Mouse (Mus musculus) MEL (cell line): ENCODE data around the gene Gm10181.

Source experiments
- BHLHE40 ChIP-seq: IDR thresholded peaks from 2 replicates; pipeline ENCODE4 v1.6.1; 2012; ENCODE audit warnings: low read depth, mild to moderate bottlenecking, inconsistent platforms, low read length, improper control_type of control experiment, borderline replicate concordance
- CTCF ChIP-seq, 3 experiments: IDR thresholded peaks in 2 of 3; conservative IDR thresholded peaks in 1 of 3; 2 replicates each; pipeline ENCODE4 v1.5.1; 2011 to 2012; ENCODE audit warnings: low read length in 3 of 3, low read depth in 2 of 3, mild to moderate bottlenecking in 2 of 3, improper control_type of control experiment in 1 of 3, inconsistent platforms in 1 of 3, mixed read lengths in 1 of 3, moderate library complexity in 1 of 3; ENCODE audit not compliant: control insufficient read depth in 1 of 3, insufficient read depth in 1 of 3, poor library complexity in 1 of 3, severe bottlenecking in 1 of 3
- HCFC1 ChIP-seq: IDR thresholded peaks from 2 replicates; pipeline ENCODE4 v1.6.1; 2012; ENCODE audit warnings: low read depth, mild to moderate bottlenecking, inconsistent platforms, low read length, improper control_type of control experiment, moderate library complexity
- NELFE ChIP-seq: IDR thresholded peaks from 2 replicates; pipeline ENCODE4 v1.6.1; 2011; ENCODE audit warnings: low read depth, low read length, improper control_type of control experiment
- NRF1 ChIP-seq: IDR thresholded peaks from 2 replicates; pipeline ENCODE4 v1.6.1; 2014; ENCODE audit warnings: low read depth, mild to moderate bottlenecking, inconsistent platforms, low read length, improper control_type of control experiment, moderate library complexity; ENCODE audit not compliant: poor library complexity, insufficient read depth, severe bottlenecking
- ZKSCAN1 ChIP-seq: IDR thresholded peaks from 2 replicates; pipeline ENCODE4 v1.6.1; 2012; ENCODE audit warnings: low read depth, mild to moderate bottlenecking, inconsistent platforms, low read length, improper control_type of control experiment, moderate library complexity

- TF ChIP-seq BHLHE40 = no peak
- TF ChIP-seq NELFE = no peak
- TF ChIP-seq ZKSCAN1 = no peak
- TF ChIP-seq NRF1 = no peak
- no peak for TF ChIP-seq HCFC1
- no peak for TF ChIP-seq CTCF (IDR thresholded peaks at IDR 0.05 in 2 of 3, conservative IDR thresholded peaks at IDR 0.05 in 1 of 3; ENCODE audit: control insufficient read depth in 1 of 3, insufficient read depth in 1 of 3, low read depth in 2 of 3, low read length in 3 of 3, poor library complexity in 1 of 3, severe bottlenecking in 1 of 3)
Observed at GRCm38 (mm10) chr9:25132920-25133319, 43.7 kb downstream of the Gm10181 start.
